Mouse (Mus musculus) lung, adult 2 months (tissue): ENCODE data around the gene Akr1b3.

Experiments
- CTCF ChIP-seq: fragments of 200-500 bp; IDR thresholded peaks from 2 replicates; pipeline ENCODE4 v1.5.1; 2011; ENCODE audit warnings: mild to moderate bottlenecking, low read length, control low read depth; ENCODE audit not compliant: insufficient read depth
- POLR2A ChIP-seq: fragments of 200-500 bp; IDR thresholded peaks from 2 replicates; pipeline ENCODE4 v1.6.1; 2011; ENCODE audit warnings: low read depth, mild to moderate bottlenecking, control low read depth, low read length, borderline replicate concordance; ENCODE audit errors: extremely low read depth

GRCm38 (mm10) chr6:34331379-34331778 is 14.1 kb upstream of the Akr1b3 start:
- TF ChIP-seq CTCF (no peak), POLR2A (no peak)
